Mouse (Mus musculus): ENCODE measurements at regions not wholly inside any gene's neighbourhood (a gene's known extent, or its start where the extent isn't known, plus 50 kb on each side); places are given as distances from the start of the nearest gene placed in this dataset.

DNA sequence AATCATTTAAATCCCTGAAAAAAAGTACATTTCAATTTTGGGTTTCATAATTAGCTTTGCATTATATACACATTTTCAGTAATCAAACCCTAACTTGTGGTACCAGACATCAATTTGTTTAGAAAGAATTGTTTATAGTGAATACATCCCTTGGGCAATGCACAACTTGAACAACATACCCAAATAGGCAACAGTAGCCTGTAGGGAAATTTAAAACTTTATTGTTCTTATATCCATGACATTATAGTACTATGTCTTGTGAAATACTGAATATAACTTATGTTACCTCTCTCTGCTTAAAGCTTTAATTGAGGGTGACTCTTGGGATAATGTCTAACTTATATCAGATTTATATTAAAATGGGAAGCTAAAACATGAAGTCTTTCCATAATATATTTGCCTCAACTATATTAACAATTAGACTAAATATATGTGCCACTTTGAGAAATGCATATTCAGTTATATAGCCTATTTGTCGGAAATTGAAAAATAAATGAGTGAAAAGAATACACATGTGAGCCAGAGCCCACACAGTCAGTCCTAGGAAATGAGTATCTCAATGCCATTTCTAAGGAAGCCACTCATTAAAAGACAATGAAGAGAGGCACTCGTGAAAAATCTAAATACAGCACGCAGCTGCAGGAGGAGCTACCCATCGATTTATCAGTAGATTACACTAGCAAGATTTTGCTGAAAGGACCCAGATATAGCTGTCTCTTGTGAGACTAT, 458.1 kb upstream of the Slitrk6 start:
- DNase-seq, result no peak

DNA sequence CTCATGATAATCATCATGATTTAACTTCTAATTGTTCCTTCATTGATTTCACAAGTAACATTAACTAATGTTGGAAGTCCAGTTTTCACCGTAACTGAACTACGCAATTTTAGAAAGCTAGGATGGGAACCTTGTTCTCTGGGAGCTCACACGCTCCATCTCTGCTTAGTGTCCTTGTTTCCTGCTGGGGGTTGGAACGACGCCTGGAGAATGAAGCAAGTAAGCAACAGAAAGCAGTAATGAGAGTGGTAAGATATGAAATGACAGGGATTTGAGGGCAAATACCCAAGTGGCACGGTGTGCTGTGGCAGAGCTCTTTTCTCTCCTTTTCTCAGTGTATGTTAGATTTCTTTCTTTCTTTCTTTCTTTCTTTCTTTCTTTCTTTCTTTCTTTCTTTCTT, 448.0 kb upstream of the Slitrk5 start:
- peak; percentile 4 for DNase-seq

DNA sequence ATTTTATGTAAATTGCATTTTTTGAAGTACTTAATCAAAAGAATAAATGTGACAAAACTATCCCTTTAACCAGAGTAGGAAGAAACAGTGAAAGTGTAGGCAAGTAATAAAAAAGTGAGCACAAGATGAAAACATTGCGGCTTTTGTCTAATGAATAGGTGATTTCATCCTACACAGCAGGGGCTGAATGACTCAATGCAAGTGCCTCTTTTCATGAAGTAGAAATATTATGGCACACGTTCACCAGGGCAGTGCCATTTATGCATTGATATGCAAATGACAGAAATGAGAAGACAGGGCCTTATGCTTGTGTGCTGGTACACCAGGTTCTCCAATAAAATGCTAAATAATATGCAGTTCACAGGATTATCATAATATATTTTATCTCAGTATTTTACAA, 435.8 kb upstream of the Slitrk5 start:
- DNase-seq, result no peak

DNA sequence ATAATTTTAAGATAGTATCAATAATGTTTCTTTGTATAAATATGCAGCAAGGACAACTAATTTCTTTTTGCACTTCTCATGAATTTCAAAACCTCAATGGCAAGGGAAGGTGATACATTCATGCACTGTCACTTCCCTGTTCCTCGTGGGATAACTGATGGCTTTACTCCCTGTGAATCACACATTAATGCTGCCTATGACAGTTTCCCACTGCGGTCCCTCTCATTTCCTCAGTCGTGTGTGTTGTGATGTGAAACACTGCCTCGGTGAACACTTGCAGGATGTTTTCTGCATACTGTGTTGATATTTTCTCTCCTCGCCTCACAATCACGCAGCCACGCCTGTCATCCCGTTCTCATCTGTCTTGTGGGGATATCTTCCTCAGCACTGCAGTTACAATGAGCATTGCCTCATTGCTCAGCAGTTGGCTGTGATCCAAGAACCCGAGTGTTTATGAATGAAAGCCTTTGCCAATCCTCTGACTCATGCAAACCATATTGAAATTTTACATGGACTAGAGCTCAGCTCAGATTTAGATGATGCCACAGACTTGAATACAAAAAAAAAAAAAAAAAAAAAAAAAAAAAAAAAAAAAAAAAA, 425.4 kb upstream of the Slitrk5 start:
- no peak for DNase-seq

DNA sequence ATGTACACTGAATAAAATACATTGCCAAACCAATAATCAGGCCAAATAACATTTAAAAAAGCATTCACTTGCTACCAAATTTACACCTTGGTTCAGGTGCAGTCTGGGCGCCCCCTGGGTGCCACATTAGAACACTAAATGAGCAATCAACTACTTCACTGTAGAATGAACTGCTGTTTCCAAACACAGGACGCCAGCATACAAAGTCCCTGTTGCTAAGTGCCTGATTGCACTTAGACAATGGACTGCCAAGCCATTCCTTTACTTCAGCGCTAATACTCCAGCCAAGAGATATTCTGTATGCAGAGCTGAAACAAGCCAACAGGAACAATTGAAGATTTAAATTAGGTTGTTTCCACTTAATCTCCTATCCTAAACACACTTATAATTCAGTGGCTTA, 421.7 kb upstream of the Slitrk5 start:
- no peak for DNase-seq

DNA sequence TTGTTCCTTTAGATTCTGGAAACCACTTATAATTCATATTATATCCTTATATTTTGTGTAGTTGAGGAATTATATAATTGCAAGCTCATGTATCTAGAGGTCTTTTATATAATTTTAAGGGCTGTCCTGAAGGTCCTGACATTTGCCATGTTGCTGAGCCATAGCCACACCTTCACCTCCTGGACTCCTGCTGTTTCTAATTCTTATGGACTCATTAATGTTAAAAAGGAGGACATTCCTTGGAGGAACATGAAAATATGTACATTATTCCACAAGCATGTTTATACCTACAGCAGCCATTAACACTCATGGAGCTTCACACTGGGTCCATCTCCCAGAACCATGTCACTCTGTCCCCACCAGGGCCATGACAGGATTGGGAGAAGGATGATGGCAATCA, 413.2 kb upstream of the Slitrk5 start:
- DNase-seq, result no peak

DNA sequence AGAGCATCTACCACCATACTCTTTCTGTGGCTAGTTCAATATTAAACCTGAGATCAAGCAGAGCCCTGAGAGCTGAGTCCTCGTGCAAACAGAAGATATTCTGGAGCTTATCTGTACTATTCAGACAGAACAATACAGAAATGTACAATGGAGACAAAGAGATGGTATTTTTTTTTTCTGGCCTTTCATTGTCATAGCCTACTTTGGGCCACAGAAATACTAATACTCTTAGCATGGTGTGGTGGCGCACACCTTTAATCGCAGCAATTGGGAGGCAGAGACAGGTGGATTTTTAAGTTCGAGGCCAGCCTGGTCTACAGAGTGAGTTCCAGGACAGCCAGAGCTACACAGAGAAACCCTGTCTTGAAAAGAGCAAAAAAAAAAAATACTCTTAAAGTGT, 404.7 kb upstream of the Slitrk5 start:
- DNase-seq, result no peak

DNA sequence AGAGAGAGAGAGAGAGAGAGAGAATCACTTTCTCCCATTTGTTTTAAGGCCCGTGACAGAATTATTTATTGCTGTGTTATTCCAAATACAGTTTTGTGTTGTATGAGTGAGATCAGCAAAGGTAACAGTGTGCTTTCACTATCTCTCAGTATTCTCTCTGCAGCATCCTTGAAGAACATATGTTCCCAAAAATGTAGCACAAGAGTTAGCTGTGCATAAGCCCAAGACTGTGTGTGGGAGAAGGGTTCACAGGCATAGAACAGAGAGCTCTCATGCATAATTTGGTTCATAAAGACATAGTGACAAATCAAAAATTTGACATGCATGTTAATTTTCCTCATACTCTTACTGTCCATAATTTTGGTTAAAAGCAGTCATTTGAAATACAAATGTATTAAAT, 393.5 kb upstream of the Slitrk5 start:
- DNase-seq, result no peak

DNA sequence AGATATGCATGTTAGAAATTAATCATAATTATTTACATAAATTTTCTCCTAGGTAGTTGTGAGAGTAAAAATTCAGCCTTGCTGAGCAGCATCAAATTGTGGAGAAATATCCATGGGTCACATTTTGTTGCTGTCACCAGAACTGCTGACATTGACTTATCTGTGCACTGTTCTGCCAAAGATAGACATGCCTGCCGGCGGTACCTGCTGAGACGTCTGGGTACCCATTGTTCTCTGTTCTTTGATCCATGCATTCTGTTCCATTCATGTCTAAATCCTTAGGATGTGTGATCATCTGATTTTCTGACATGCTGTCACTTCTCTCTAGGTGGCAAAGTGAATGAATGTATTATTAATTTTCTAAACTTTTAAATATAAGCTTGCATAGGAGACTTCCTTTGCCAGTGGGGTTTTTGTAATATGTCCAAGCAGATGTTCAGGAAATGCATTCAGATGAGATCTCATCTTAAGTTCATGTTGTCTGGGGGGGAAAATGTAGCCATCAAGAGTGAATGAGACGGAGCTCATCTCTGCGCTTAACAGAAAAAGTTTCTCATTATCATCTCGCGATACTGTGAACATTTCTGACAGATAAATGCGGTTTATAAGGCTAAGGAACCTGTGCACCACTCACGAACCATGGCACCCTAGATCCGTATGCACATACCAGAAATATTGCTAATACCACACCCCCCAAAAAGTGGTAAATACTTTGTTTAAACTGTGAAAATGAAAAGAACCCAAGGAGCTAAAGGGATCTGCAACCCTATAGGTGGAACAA, 391.0 kb upstream of the Slitrk5 start:
- no peak for DNase-seq

DNA sequence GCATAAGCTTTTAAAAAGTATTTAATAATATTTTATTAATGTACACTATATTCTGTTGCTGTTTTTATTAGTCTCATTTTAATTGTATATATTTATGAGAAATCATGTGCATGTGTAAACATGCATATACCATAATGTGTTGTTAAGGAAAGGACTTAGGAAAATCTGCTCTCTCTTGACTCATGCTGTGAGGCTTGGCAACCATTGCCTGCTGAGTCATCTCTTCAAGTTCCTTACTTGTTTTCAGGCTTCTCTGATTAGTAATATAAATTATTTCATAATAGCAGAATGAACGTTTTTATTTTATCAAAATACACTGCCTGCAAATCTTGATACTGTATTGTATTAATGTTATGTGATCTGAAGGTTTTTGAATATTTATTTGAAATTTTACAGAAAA, 388.9 kb upstream of the Slitrk5 start:
- DNase-seq, result no peak

DNA sequence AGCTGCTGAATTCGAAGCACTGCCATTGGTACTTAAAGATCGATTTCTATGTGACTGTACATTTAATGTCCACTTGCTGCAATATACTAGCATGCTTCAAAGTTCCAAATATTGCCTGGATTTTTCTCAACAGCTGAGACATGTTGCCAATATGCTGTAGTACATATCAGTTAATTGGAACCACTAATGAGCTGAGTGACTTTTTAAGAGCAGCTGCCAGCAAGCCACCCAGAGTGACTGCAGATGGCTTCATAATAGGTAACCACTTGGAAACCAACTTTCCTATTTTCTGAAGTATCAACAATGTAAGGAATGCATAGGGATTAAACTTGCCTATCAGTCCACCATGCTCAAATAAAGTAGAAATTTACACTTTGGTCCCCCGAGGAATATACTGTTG, 379.4 kb upstream of the Slitrk5 start:
- DNase-seq, result no peak

DNA sequence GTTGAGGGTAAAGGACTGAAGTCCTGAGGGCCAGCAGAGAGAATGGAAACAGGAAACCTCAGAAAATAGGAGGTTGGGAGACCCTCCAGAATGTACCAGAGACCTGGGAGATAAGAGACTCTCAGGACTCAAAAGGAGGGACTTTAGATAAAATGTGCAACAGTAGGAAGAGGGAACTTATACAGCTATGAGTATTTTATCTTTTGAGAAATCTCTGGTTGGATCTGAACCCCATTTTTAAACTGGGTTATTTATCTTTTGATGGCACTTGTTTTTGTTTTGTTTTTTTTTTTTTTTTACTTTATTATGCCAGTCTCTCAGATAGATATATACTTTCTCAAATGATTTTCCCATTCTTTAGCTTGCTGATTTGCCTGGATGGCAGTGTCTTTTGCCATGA, 377.1 kb upstream of the Slitrk5 start:
- no peak for DNase-seq

DNA sequence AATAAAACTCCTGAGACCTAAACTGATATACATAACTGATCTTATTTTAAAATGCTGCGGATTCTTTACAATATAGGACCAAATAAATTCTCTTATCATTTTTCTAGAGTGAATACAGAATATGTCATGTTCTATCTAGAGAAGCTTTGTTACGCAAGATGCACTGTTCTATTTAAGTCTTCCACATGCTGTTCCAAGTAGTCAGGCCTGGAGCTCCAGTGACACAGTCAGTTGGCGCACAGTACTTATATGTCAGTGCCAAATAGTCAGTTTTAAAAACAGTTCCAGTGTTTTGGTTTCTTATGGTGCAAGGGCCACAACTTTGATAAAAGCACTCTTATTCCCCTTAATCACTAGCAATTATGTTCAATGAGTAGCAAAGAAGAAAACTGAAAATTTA, 344.3 kb upstream of the Slitrk5 start:
- DNase-seq, result no peak

DNA sequence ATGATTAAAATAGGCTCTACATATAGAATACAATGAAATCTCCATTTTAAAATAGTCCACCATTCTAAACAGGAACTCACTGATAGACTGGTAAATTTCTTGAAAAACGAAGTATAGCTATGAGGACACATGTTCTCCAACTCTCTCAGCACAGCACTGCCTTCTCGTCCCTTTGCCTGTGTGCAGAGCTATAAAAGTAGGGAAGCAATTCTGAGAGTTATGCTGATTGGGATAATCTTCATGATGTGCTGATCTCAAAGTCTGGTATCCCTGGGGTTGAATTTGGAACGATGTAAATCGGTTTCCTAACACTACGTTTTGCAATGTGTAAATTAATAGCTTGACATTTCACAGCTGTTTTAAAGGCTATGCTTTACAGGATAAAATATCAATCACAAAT, 321.4 kb upstream of the Slitrk5 start:
- DNase-seq, result no peak

DNA sequence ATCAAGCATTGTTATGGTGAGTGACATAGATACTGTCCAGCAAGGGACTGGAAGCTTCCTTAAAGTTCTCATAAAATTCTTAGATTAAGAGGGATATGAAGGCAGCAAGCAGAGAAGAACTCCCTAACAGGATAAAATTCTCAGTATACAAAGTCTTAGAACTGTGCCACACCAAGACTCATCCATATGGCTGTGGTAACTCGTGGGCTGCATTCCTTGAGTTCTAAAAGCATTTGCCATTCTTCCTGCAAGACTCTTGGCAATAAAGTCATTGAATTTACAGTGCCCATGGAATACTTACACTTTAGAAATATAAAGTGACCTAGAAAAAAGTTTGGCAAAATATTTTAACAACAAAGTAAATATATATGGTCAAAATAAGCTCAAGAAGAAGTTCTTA, 278.1 kb upstream of the Slitrk5 start:
- DNase-seq, result no peak

DNA sequence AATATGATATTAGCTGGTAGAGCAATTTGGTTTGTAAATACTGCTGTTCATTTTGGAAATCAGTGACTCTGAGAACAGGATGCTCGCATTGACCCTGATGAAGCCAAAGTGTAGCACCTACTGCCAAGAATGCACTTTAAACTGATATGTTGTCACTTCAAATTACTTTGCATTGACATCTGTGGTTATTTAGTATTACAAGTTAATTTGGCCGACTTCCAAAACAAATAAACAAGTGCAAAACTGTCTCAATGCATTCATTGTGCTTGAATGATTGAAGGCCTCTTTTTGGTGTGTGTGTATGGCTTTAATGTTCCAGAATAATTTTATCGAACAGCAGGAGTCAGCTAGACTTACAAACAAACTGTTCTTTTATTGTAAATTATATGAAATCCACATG, 274.1 kb upstream of the Slitrk5 start:
- DNase-seq, result no peak

DNA sequence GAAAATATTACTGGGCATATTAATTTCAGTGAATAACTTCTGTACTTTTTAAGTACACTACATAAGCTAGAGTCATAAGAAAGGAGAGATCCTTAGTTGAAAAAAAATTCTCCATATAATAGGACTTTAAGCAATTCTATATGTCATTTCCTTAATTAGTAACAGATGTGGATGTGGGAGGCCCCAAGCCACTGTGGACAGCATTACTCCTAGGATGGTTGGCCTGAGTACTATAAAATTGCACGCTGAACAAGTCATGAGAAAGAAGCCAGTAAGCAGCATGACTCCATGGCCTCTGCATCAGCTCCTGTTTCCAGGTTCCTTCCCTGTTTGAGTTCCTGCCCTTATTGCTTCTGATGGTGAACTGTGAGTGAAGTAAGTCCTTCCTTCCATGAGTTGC, 272.4 kb upstream of the Slitrk5 start:
- DNase-seq, result no peak

DNA sequence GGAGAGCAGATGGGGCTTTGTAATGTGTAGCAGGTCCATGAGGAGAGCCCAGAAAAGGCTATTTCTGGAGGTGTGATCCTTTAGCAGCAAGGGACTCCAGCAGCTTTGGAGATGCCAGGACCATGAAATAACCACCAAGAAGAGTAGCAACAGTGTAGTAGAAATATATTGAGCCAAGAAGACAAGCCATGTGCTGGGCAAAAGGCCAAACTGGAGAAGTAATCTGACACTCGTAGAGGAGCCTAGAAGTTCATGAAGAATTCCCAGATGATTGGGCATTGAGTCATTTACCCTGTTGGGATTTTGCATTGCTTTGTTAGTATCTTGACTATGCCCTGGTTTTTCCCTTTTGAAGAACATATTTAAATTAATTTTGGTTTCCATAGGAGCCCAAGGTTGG, 271.3 kb upstream of the Slitrk5 start:
- DNase-seq, result no peak

DNA sequence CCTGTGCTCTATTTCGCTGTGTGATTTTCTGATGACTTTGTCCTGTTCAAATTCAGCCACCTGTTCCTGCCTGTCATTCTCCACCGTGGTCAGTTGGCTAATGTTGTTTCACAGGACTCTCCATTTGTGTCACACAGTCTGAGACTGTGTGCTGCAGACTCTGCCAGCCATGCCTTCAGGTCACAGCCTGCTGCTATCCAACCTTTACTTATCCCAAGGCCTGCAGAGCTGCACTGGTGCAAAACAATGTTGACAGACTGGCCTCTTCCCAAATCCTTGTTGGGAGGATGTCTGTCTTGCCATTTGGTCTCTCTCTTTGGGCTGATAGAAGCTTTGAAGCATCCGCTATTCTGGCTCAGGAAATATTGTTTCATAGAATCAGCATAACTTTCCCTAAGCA, 261.4 kb upstream of the Slitrk5 start:
- no peak for DNase-seq

DNA sequence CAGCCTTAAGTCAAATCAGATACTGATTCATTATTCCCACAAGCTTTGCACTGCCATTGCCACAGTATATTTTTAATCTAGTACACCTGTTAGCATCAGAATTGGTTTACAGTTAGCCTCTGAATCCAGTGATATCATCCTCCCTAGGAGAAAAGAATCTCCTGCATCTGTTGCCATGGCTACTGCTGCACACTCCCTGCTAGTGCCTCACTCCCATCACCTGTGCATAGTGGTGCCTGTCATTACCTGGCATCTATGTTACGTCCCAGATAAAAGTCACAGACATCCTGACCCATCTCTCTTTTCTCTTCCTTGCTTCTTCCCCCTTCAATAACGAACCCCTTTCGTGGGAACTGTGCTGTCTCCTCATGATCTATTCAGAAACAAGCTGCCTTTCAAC, 256.4 kb upstream of the Slitrk5 start:
- no peak for DNase-seq

DNA sequence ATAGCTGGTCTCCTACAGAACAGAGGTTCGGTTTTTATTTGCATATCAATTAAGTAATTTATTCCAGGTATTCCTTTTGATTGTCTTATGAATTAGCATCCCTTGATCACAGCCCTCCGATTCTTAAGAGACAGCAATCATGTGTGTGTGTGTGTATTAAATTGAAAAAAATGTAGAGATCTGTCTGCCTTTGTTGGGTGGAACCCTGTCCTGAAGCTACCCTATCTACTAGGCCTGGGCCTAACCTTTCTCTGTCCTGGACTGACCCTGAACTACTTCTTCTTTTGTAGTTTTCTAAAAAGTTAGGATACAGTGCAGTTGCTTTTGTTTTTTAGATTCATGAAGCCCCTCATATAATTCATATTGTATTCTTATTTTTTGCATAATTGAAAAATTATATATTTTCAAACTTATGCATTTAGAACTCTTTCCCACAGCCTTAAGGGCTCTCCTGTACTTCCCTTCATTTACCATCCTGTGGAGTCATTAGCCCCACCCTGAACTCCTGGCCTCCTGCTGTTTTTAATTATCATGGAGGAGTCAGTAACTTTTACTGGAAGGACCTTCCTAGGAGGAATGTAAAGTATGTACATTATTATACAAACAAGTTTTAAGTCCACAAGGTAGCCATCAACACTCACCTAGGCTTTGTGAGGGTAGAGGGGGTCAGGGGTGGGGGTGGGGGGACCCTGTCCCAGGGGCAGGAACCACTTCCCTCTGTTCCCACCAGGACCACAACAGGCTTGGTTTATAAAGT, 245.6 kb upstream of the Slitrk5 start:
- DNase-seq, result no peak
